In the genomic region with DNA sequence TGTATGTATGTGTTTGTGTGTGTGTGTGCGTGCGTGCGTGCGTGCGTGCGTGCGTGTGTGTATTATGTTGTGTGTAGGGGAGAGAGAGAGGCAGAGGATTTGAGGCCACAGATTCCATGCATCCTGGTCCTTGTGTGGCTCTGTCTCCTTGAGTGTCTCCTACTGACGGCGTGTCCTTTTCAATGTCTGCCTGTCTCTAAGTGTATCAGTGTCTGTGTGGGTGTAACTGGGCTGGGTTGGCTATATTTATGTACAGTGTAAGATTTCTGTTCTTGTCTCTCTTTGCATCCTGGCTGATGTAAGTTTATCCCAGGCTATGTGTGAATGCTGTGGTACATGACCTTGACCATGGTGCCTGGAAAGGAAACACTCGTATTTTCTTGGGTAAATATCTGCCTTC, we compare ENCODE assay signal across 29 mouse cellular contexts. TPM values are rescaled to one million over a fixed set of nuclear protein-coding genes. Genes with fewer than 3 reads are reported as not detected.
"Had no signal": no experiment of that assay in that cellular context is flagged by ENCODE, and none has a peak within 500 bp of the region (broad histone marks: within the 10 kb centered on the region; RNA-seq: fewer than 3 reads in every experiment).

No protein-coding gene starts in this region.

- H3K27ac ChIP-seq: embryonic facial prominence, embryonic 10.5 days; embryonic facial prominence, embryonic 12.5 days; embryonic facial prominence, embryonic 13.5 days; embryonic facial prominence, embryonic 15.5 days; forebrain, embryonic 10.5 days; forebrain, embryonic 12.5 days; forebrain, embryonic 13.5 days; forebrain, embryonic 15.5 days; gastrocnemius, adult 2 months; heart, adult 2 months had no signal

- DNase-seq: cerebellum, adult 8-10 months; cerebellum, adult 9-10 months; cerebellum, adult 9-11 months; cerebellum, postnatal 10 days; cerebellum, postnatal 14 days; cerebellum, postnatal 36 days; embryo, embryonic 11 days; forebrain, postnatal 0 days; gastrocnemius, adult 2 months; gastrocnemius, postnatal 10 days; gastrocnemius, postnatal 14 days; gastrocnemius, postnatal 25 days; gastrocnemius, postnatal 36 days; heart, adult 11 months; heart, adult 18-20 months; heart, adult 2 months had no signal

- H3K9ac ChIP-seq: embryonic facial prominence, embryonic 12.5 days; embryonic facial prominence, embryonic 13.5 days; embryonic facial prominence, embryonic 15.5 days; forebrain, embryonic 12.5 days; forebrain, embryonic 13.5 days; forebrain, embryonic 15.5 days; forebrain, postnatal 0 days had no signal

- H3K4me3 ChIP-seq: embryonic facial prominence, embryonic 10.5 days; embryonic facial prominence, embryonic 12.5 days; embryonic facial prominence, embryonic 13.5 days; embryonic facial prominence, embryonic 15.5 days; erythroblast, embryonic 14.5 days; forebrain, embryonic 10.5 days; forebrain, embryonic 12.5 days; forebrain, embryonic 13.5 days; forebrain, embryonic 15.5 days; gastrocnemius, adult 2 months; heart, adult 2 months had no signal

- H3K36me3 ChIP-seq: embryonic facial prominence, embryonic 10.5 days; embryonic facial prominence, embryonic 12.5 days; embryonic facial prominence, embryonic 13.5 days; embryonic facial prominence, embryonic 15.5 days; forebrain, embryonic 10.5 days; forebrain, embryonic 12.5 days; forebrain, embryonic 15.5 days had no signal

- H3K4me1 ChIP-seq: embryonic facial prominence, embryonic 10.5 days; embryonic facial prominence, embryonic 13.5 days; embryonic facial prominence, embryonic 15.5 days; forebrain, embryonic 10.5 days; forebrain, embryonic 12.5 days; forebrain, embryonic 13.5 days; forebrain, embryonic 15.5 days had no signal

- H3K9me3 ChIP-seq: embryonic facial prominence, embryonic 10.5 days; embryonic facial prominence, embryonic 12.5 days; embryonic facial prominence, embryonic 13.5 days; embryonic facial prominence, embryonic 15.5 days; forebrain, embryonic 10.5 days; forebrain, embryonic 12.5 days; forebrain, embryonic 13.5 days; forebrain, embryonic 15.5 days had no signal

- H3K4me2 ChIP-seq: embryonic facial prominence, embryonic 12.5 days; embryonic facial prominence, embryonic 13.5 days; embryonic facial prominence, embryonic 15.5 days; forebrain, embryonic 12.5 days; forebrain, embryonic 13.5 days; forebrain, embryonic 15.5 days had no signal

- ATAC-seq: forebrain, embryonic 13.5 days; forebrain, embryonic 14.5 days; forebrain, embryonic 15.5 days; forebrain, embryonic 16.5 days; forebrain, postnatal 0 days had no signal

RNA-seq across cellular contexts. Expression of a gene that starts 6.6 kb away (rescaled TPM):
- total RNA-seq: common myeloid progenitor, adult 5-6 weeks; granulocyte monocyte progenitor cell, adult 5-6 weeks had no signal
- polyA plus RNA-seq: erythroblast, embryonic 14.5 days had no signal
